Mouse (Mus musculus): ENCODE results near the gene Krtap4-7. TPM values are rescaled to one million over a fixed set of nuclear protein-coding genes. Genes with fewer than 3 reads are reported as not detected.
"Not testable (repeated sequence)": the region's sequence is repeated elsewhere in the genome, so short reads cannot be mapped to it uniquely, and the experiment has no call there.

The Krtap4-7 gene
- not detected in 2 replicates for polyA plus RNA-seq (2015; fragmentation: Nextera tagmentation; extraction: Ambion mirVana)

GRCm38 (mm10) chr11:99643635-99644139 lies at the start of gene Krtap4-7:
Gene Krtap4-7, minus strand, starts transcription at chr11:99644089.
- H3K27ac ChIP-seq (ENCODE audit: low read length); H3K9me3 ChIP-seq (replicated peaks; ENCODE audit: control insufficient read depth, low read length, poor library complexity, severe bottlenecking); H3K27me3 ChIP-seq (ENCODE audit: control insufficient read depth, insufficient read depth, low read depth, low read length); H3K4me3 ChIP-seq (ENCODE audit: low read depth, low read length); H3K4me1 ChIP-seq (ENCODE audit: control insufficient read depth, insufficient read depth, low read length); H3K36me3 ChIP-seq (ENCODE audit: control insufficient read depth, insufficient read depth, low read length); H3K9ac ChIP-seq (ENCODE audit: low read depth, low read length); ATAC-seq; H3K4me2 ChIP-seq (ENCODE audit: low read length): not testable (repeated sequence)
- WGBS, result 84% methylated on average over 9 of the region's 9 CpGs

DNA sequence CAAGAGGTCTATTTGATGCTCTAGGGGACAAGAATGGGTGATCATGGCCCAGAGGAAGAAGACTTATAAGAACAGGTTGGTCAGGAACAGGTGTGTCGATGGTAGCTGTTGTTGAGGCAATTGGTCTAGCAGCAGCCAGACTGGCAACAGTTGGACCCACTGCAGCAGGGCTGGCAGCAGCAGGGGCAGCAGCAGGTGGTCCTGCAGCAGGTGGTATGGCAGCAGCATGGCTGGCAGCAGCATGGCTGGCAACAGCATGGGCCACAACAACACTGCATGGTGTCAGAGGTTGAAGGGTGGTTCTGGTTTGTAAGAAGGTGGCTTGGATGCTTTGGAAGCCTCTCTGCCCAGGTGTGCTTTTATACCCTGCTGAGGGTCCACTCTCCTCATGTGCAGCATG lies 46.6 kb upstream of the Krtap4-7 start, which contains the start of gene Gm14190:
Gene Gm14190 (minus strand): TSS at position 278 of the 400 bp plus-strand sequence.
- ATAC-seq, result no peak
- 77% methylated on average over 1 of the region's 1 CpGs for WGBS
- H3K9ac ChIP-seq (ENCODE audit: low read depth, low read length), result no peak within 1 kb of the TSS
- H3K9me3 ChIP-seq (replicated peaks; ENCODE audit: control insufficient read depth, low read length, poor library complexity, severe bottlenecking), result no peaks in the 10 kb centered on the region
- H3K4me1 ChIP-seq (ENCODE audit: control insufficient read depth, insufficient read depth, low read length), result no peaks in the 10 kb centered on the region
- H3K27ac ChIP-seq (ENCODE audit: low read length), result no peak within 1 kb of the TSS
- no peaks in the 10 kb centered on the region for H3K27me3 ChIP-seq (ENCODE audit: control insufficient read depth, insufficient read depth, low read depth, low read length)
- H3K4me2 ChIP-seq (ENCODE audit: low read length), result no peak within 1 kb of the TSS
- no peak within 1 kb of the TSS for H3K4me3 ChIP-seq (ENCODE audit: low read depth, low read length)
- no peaks in the 10 kb centered on the region for H3K36me3 ChIP-seq (ENCODE audit: control insufficient read depth, insufficient read depth, low read length)

- ATAC-seq; H3K4me1 ChIP-seq (ENCODE audit: control insufficient read depth, insufficient read depth, low read length); H3K27me3 ChIP-seq (ENCODE audit: control insufficient read depth, insufficient read depth, low read depth, low read length); H3K4me2 ChIP-seq (ENCODE audit: low read length); H3K4me3 ChIP-seq (ENCODE audit: low read depth, low read length); H3K36me3 ChIP-seq (ENCODE audit: control insufficient read depth, insufficient read depth, low read length); H3K9ac ChIP-seq (ENCODE audit: low read depth, low read length); H3K9me3 ChIP-seq (replicated peaks; ENCODE audit: control insufficient read depth, low read length, poor library complexity, severe bottlenecking); H3K27ac ChIP-seq (ENCODE audit: low read length): not testable (repeated sequence)
- 78% methylated on average over 1 of the region's 1 CpGs for WGBS
Observed at GRCm38 (mm10) chr11:99685235-99685634, 41.3 kb upstream of the Krtap4-7 start.

GRCm38 (mm10) chr11:99683481-99683880 lies 39.6 kb upstream of the Krtap4-7 start:
- WGBS, result 84% methylated on average over 2 of the region's 2 CpGs
- no peak overlapping the region for H3K4me3 ChIP-seq (ENCODE audit: low read depth, low read length)
- no peaks in the 10 kb centered on the region for H3K4me1 ChIP-seq (ENCODE audit: control insufficient read depth, insufficient read depth, low read length)
- no peak overlapping the region for H3K9ac ChIP-seq (ENCODE audit: low read depth, low read length)
- no peak for ATAC-seq
- H3K27ac ChIP-seq (ENCODE audit: low read length), result no peak overlapping the region
- no peaks in the 10 kb centered on the region for H3K36me3 ChIP-seq (ENCODE audit: control insufficient read depth, insufficient read depth, low read length)
- H3K9me3 ChIP-seq (replicated peaks; ENCODE audit: control insufficient read depth, low read length, poor library complexity, severe bottlenecking), result no peaks in the 10 kb centered on the region
- no peaks in the 10 kb centered on the region for H3K27me3 ChIP-seq (ENCODE audit: control insufficient read depth, insufficient read depth, low read depth, low read length)
- no peak overlapping the region for H3K4me2 ChIP-seq (ENCODE audit: low read length)

GRCm38 (mm10) chr11:99665860-99666259 lies 22.0 kb upstream of the Krtap4-7 start, which contains the start of gene Krtap4-6:
Gene Krtap4-6, minus strand, starts transcription at chr11:99665960.
- no peaks in the 10 kb centered on the region for H3K9me3 ChIP-seq (replicated peaks; ENCODE audit: control insufficient read depth, low read length, poor library complexity, severe bottlenecking)
- no peak within 1 kb of the TSS for H3K4me3 ChIP-seq (ENCODE audit: low read depth, low read length)
- H3K4me1 ChIP-seq (ENCODE audit: control insufficient read depth, insufficient read depth, low read length), result no peaks in the 10 kb centered on the region
- no peaks in the 10 kb centered on the region for H3K36me3 ChIP-seq (ENCODE audit: control insufficient read depth, insufficient read depth, low read length)
- no peak within 1 kb of the TSS for H3K9ac ChIP-seq (ENCODE audit: low read depth, low read length)
- ATAC-seq, result no peak
- H3K4me2 ChIP-seq (ENCODE audit: low read length), result no peak within 1 kb of the TSS
- no peak within 1 kb of the TSS for H3K27ac ChIP-seq (ENCODE audit: low read length)
- H3K27me3 ChIP-seq (ENCODE audit: control insufficient read depth, insufficient read depth, low read depth, low read length), result no peaks in the 10 kb centered on the region

DNA sequence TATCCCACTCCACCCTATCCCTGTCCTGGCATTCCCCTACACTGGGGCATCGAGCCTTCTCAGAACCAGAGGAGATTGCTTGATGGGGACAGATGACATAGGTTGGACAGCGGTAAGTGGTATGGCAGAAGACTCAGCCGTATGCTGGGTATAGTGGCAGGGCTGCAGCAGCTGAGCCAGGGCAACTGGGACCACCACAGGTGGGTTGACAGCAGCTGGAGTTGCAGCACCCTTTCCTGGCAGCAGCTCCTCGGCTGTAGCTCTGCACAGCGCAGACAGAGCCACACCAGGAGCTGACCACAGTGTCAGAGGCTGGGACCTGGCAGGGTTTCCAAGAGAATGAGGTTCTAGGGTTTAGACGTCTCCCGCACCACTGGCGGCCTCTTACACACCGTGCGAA lies 18.9 kb upstream of the Krtap4-7 start:
- H3K27ac ChIP-seq (ENCODE audit: low read length), result no peak overlapping the region
- H3K4me2 ChIP-seq (ENCODE audit: low read length), result no peak overlapping the region
- no peaks in the 10 kb centered on the region for H3K36me3 ChIP-seq (ENCODE audit: control insufficient read depth, insufficient read depth, low read length)
- no peaks in the 10 kb centered on the region for H3K27me3 ChIP-seq (ENCODE audit: control insufficient read depth, insufficient read depth, low read depth, low read length)
- WGBS, result 90% methylated on average over 10 of the region's 10 CpGs
- H3K4me1 ChIP-seq (ENCODE audit: control insufficient read depth, insufficient read depth, low read length), result no peaks in the 10 kb centered on the region
- H3K9ac ChIP-seq (ENCODE audit: low read depth, low read length), result no peak overlapping the region
- no peaks in the 10 kb centered on the region for H3K9me3 ChIP-seq (replicated peaks; ENCODE audit: control insufficient read depth, low read length, poor library complexity, severe bottlenecking)
- ATAC-seq, result no peak
- no peak overlapping the region for H3K4me3 ChIP-seq (ENCODE audit: low read depth, low read length)

DNA sequence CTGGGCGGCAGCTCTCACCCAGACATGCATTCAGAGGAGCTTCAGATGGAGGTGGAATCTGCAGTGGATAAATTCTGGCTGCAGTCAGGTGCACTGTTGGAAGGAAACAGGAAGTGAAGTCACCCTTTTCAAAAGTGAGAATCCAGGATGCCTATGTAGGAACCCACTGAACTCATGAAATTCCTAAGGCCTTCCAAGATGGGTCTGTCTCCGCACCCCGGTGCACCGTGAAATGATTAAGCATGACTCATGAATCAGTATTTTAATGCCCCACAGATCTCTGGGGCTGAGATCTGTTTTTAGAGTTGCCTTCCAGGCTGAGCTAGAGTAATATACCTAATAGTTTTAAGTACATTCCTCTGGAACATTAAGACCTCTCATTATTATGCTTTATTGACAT lies 15.4 kb upstream of the Krtap4-7 start:
- no peaks in the 10 kb centered on the region for H3K27me3 ChIP-seq (ENCODE audit: control insufficient read depth, insufficient read depth, low read depth, low read length)
- H3K9ac ChIP-seq (ENCODE audit: low read depth, low read length), result no peak overlapping the region
- H3K9me3 ChIP-seq (replicated peaks; ENCODE audit: control insufficient read depth, low read length, poor library complexity, severe bottlenecking), result no peaks in the 10 kb centered on the region
- no peak for ATAC-seq
- 87% methylated on average over 4 of the region's 4 CpGs for WGBS
- no peaks in the 10 kb centered on the region for H3K36me3 ChIP-seq (ENCODE audit: control insufficient read depth, insufficient read depth, low read length)
- H3K27ac ChIP-seq (ENCODE audit: low read length), result no peak overlapping the region
- no peak overlapping the region for H3K4me3 ChIP-seq (ENCODE audit: low read depth, low read length)
- no peaks in the 10 kb centered on the region for H3K4me1 ChIP-seq (ENCODE audit: control insufficient read depth, insufficient read depth, low read length)
- H3K4me2 ChIP-seq (ENCODE audit: low read length), result no peak overlapping the region

DNA sequence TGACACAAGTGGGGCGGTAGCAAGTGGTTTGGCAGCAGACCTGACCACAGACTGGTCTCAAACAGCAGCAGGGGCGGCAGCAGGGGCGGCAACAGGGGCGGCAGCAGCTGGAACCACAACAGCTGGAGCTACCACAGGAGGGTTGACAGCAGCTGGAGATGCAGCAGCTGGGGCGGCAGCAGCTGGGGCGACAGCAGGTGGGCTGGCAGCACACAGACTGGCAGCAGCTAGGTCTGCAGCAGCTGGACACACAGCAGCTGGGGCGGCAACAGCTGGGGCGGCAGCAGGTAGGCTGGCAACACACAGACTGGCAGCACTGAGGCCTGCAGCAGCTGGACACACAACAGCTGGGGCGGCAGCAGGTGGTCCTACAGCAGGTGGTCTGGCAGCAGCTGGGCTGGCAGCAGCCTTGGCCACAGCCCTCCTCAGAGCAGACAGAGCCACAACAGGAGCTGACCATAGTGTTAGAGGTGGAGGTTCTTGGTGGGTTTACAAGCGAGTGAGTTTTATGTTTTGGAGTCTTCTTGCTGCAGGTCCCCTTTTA lies 14.7 kb upstream of the Krtap4-7 start, which contains the start of gene Gm11563:
Gene Gm11563 (minus strand): TSS at position 494 of the 544 bp plus-strand sequence.
- not testable (repeated sequence) for ATAC-seq; H3K4me1 ChIP-seq (ENCODE audit: control insufficient read depth, insufficient read depth, low read length); H3K4me3 ChIP-seq (ENCODE audit: low read depth, low read length); H3K9ac ChIP-seq (ENCODE audit: low read depth, low read length); H3K36me3 ChIP-seq (ENCODE audit: control insufficient read depth, insufficient read depth, low read length); H3K27me3 ChIP-seq (ENCODE audit: control insufficient read depth, insufficient read depth, low read depth, low read length); H3K4me2 ChIP-seq (ENCODE audit: low read length); H3K9me3 ChIP-seq (replicated peaks; ENCODE audit: control insufficient read depth, low read length, poor library complexity, severe bottlenecking); H3K27ac ChIP-seq (ENCODE audit: low read length)
- 69% methylated on average over 10 of the region's 10 CpGs for WGBS

DNA sequence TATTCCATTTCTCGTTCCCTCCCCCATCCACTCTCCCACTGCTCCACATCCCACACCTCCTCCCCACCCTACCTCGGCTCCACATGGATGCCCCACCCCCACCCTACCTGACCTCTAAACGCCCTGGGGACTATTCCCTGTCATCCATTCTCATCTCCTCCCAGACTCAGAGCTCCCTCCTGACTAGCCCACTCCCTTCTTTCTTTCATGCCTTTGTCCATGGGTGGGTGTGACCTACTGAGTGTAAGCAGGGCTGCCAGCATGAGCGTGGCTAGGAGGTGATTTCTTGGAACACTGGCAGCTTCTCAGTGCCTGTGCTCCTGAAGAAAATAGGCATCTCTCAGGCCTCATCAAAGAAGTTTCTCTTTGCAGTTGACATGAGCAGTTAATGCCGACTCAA lies 13.2 kb upstream of the Krtap4-7 start:
- no peak for ATAC-seq
- no peak overlapping the region for H3K9ac ChIP-seq (ENCODE audit: low read depth, low read length)
- H3K27me3 ChIP-seq (ENCODE audit: control insufficient read depth, insufficient read depth, low read depth, low read length), result no peaks in the 10 kb centered on the region
- H3K4me3 ChIP-seq (ENCODE audit: low read depth, low read length), result no peak overlapping the region
- H3K9me3 ChIP-seq (replicated peaks; ENCODE audit: control insufficient read depth, low read length, poor library complexity, severe bottlenecking), result no peaks in the 10 kb centered on the region
- no peak overlapping the region for H3K4me2 ChIP-seq (ENCODE audit: low read length)
- H3K4me1 ChIP-seq (ENCODE audit: control insufficient read depth, insufficient read depth, low read length), result no peaks in the 10 kb centered on the region
- H3K36me3 ChIP-seq (ENCODE audit: control insufficient read depth, insufficient read depth, low read length), result no peaks in the 10 kb centered on the region
- 50% methylated on average over 5 of the region's 5 CpGs for WGBS
- no peak overlapping the region for H3K27ac ChIP-seq (ENCODE audit: low read length)

Data from midbrain, embryonic 16.5 days (tissue).